Mouse (Mus musculus): Measurements from ENCODE around the gene Inpp5d. TPM values are rescaled to one million over a fixed set of nuclear protein-coding genes. Genes with fewer than 3 reads are reported as not detected.

Inpp5d gene
- total RNA-seq, 2 experiments from 2014 or later, result 3.9 to 7.3 TPM

- no peak for DNase-seq
- intact Hi-C loops (cut with DNase I; ENCODE audit: low total_unique reads), result no loop called here
Observed at GRCm38 (mm10) chr1:87621146-87621857, 1.2 kb downstream of the Inpp5d start.

DNA sequence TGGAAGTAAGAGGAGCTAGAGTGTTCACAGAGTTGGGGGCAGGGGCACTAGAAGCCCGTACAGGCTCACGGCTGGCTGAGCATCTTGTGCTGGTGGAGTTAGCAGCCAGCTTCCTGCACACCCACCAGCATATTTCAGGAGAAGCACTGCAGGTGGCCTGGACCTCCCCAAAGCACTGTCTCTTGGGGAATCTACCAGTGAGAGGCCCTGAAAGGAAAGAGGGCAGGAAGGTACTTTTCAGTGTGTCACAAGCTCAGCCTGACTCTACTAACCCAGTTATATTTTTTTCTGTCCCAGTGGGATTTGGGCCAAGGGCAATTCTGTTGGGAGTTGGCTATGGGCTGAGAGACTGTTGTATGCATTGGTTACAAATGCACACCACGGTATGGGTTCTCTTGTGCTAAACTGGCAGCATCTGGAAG, 1.8 kb downstream of the Inpp5d start:
- intact Hi-C loops (cut with DNase I; ENCODE audit: low total_unique reads), result no loop called here
- DNase-seq, result no peak

DNA sequence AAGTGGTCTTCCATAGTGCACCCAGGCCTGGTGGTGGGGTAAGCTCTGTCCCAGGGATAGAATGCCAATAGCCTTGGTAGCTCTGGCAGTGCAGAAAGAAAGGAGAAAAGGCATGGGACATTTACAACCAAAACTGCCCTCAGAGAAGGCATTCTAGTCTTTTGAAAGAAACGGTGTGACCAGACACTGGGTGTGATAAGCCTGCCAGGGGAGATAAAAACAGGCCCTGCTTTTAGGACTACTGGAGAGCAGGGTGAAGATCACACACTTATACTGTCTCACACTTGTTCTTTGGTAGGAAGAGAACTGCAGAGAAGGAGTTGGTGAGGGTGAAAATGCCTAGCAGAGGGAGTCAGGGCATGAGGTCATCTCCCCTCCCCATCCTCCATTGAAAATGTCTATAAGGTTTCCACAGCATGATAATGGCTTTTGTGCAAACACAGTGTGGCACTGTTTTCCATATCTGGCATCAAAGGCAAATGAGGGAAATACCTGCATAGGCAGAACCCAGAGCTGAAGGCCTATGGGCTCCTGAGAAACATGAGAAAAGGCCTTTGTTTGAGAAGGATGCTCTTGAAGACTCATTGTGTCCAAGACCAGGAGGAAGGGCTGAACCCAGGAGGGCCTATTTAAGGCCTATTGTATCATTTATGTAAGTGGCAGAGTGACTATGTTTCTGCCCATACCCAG, 4.0 kb downstream of the Inpp5d start:
- intact Hi-C loops (cut with DNase I; ENCODE audit: low total_unique reads), result no loop called here
- no peak for DNase-seq

GRCm38 (mm10) chr1:87624826-87625225, 4.7 kb downstream of the Inpp5d start:
- intact Hi-C loops (cut with DNase I; ENCODE audit: low total_unique reads), result no loop called here

GRCm38 (mm10) chr1:87625254-87626025, 5.3 kb downstream of the Inpp5d start:
- no peak for DNase-seq
- intact Hi-C loops (cut with DNase I; ENCODE audit: low total_unique reads), result no loop called here

More at GRCm38 (mm10) chr1:87624826-87625225, 4.7 kb downstream of the Inpp5d start:
- DNase-seq, result no peak

DNA sequence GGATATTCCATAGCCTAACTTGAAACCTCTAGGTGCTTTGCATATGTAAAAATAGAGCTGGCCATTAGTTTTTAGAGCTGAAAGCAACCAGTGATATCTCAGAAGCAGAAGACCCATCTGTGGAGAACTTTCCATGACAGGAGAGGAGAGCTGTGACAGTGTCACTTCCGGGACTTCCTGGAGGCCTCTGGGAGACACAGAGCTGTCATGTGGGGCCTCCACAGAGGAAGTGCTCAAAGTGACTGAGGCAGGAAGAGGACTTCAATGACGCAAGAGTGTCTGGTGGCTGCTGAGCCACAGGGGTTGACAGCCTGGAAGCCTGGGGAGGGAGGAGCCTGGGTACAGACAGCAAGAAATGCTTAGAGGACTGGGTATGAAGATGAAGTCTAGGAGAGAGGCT, 6.2 kb downstream of the Inpp5d start:
- no peak for DNase-seq
- intact Hi-C loops (cut with DNase I; ENCODE audit: low total_unique reads), result no loop called here

DNA sequence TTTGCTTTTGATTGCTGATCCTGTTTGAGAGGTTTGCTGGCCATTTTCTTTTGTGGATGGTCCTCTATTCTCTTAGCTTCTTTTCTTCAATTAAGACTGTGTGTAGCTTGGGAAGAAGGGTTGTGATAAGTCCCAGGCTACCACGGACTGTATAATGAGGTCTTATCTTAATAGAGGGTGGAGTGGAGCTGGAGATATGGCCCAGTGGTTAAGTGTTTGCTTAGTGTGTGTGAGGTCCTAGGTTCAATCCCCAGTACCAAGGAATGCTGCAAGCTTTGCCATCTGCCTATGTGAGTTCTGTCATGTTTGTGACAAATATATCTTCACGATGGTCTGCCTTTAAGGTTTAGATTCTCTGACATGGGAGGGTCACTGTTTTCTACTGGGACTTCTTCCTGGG, 8.0 kb downstream of the Inpp5d start:
- DNase-seq, result no peak
- intact Hi-C loops (cut with DNase I; ENCODE audit: low total_unique reads), result no loop called here

- DNase-seq, result no peak
- intact Hi-C loops (cut with DNase I; ENCODE audit: low total_unique reads), result no loop called here
Observed at GRCm38 (mm10) chr1:87631584-87631983, 11.5 kb downstream of the Inpp5d start.

DNA sequence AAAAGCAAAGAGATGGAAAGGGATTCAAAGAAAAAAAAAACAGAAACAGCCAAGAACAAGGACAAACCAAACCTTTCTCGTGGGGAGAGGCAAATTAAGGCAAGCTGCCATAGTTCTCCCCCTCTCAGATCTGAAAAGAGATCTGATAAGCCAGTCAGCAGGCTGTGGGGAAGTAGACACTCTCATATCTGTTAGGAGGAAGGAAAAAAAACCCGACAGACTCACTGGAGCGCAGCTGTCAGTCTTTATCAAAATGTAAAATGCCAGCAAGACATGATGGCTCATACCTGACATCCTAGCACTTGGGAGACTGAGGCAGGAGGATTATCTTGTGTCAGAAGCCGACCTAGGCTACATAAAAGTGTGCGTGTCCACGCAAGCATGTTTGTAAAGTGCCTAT, 12.1 kb downstream of the Inpp5d start:
- intact Hi-C loops (cut with DNase I; ENCODE audit: low total_unique reads), result no loop called here
- no peak for DNase-seq

DNA sequence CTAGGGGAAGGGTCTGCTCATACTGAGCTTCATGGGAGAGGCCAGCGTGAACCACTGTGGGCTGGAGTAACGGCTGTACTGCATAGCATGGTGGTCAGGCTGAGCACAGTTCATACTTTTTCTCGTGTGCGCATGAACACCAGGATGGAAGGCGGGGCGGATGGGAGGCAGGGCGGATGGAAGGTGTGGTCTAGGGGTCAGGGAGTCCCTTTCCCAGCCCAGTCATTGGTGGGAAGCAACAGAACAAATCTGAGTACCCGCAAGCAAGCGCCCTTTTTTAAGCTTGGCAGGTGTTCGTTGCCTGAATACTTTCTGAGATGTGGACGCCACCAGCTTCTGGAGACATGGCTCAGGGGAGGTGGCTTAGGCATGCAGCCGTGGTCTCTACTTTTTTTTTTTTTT, 16.6 kb downstream of the Inpp5d start:
- no peak for DNase-seq
- intact Hi-C loops (cut with DNase I; ENCODE audit: low total_unique reads), result no loop called here

DNA sequence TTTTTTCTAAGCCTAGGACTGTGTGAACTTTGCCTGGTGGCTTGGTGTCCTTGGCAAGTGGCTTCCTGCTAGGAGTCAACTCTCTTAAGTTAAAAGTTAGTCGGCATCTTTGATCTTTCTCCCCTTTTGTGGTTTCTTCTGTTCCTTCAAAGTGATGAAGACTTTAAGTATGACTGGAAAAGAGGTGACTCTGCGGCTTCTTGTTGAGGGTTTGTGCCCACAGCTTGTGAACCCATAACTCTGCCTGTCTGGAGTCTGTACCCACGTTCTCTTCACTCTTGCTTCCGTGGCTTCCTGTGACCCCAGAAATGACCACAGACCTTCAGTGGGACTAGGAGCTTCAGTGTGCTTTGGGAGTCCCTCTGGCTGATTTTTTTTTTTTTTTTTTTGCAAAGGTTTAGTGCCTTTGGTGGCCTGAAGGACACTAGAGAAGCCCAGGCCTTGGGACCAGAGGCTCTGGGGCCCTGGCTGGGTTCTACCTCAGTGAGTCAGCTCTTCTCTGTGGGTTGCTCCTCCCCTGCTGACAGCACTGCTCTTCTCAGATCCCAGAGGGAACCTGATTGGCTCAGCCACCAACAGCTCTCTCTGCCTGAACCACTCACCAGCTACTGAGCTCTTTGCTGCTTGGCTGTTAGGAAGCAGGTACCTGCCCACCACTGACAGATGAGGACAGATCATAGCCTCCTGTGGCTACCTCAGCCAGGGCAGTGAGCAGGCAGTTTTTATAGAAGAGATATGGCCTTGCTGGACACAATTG, 17.2 kb downstream of the Inpp5d start:
- no peak for DNase-seq
- intact Hi-C loops (cut with DNase I; ENCODE audit: low total_unique reads), result no loop called here

- intact Hi-C loops (cut with DNase I; ENCODE audit: low total_unique reads), result no loop called here
- no peak for DNase-seq
Observed at GRCm38 (mm10) chr1:87637878-87638600, 17.9 kb downstream of the Inpp5d start.

DNA sequence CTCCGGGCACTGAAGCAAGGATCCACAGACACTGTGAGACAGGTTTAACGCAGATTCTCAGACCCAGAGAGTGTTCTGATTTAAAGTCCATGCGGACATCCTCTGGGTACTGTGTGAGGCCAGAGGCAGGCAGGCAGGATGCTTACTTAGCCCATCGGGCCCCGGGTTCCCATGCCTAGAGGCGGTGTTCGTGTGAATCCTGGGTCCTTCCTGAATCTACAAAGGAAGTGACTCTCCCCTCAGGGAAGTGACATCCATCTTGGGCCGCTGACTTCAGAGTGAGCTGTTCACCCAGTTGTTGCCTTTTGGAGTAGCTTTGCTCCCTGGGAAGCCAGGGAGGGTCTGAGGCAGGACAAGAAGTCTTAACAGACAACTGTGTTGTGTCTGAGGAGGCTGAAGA, 19.6 kb downstream of the Inpp5d start:
- DNase-seq, result no peak
- intact Hi-C loops (cut with DNase I; ENCODE audit: low total_unique reads), result no loop called here

DNA sequence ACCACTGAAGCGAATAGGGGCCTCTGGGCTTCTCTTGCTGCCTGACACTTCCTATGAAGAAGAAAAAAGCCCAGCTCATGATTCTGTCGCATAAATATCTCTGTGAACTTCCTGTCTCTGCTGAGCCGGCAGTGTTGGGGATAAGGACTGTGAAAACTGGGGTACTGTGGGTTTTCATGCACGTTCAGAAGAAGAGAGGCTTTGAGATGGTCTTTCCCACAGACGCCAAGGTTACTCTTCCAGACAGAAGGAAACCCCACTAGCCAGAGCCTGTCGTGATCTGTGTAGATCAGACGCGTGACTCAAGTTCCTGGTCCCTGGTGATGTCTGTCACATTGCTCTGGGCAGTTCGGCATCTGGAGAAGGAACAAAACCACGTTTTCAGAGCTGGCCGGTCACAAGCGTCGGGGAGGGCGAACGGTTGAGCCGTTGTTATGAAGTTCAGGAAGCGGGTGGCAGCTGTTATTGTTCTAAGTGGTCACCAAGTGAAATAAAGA, 20.1 kb downstream of the Inpp5d start:
- intact Hi-C loops (cut with DNase I; ENCODE audit: low total_unique reads), result no loop called here
- peak; percentile 25 for DNase-seq

- DNase-seq, result no peak
- intact Hi-C loops (cut with DNase I; ENCODE audit: low total_unique reads), result no loop called here
Observed at GRCm38 (mm10) chr1:87643016-87643415, 22.9 kb downstream of the Inpp5d start.

DNA sequence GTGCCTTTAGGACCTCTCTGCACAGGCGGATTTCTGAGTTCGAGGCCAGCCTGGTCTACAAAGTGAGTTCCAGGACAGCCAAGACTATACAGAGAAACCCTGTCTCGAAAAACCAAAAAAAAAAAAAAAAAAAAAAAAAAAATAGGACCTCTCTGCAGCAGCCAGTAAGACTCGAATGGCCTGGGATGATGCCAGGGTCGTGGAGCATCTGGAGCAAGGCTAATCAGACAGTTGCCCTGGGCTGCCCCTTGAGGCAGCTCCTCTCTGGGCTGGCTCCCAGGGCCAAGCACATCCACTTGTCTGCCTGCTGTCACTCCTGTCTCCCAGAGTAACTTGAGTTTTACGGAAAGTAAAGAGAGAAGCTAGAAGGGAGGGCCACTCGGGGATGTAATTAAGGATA, 24.9 kb downstream of the Inpp5d start:
- peak; percentile 59 for DNase-seq
- intact Hi-C loops (cut with DNase I; ENCODE audit: low total_unique reads), result no loop called here

DNA sequence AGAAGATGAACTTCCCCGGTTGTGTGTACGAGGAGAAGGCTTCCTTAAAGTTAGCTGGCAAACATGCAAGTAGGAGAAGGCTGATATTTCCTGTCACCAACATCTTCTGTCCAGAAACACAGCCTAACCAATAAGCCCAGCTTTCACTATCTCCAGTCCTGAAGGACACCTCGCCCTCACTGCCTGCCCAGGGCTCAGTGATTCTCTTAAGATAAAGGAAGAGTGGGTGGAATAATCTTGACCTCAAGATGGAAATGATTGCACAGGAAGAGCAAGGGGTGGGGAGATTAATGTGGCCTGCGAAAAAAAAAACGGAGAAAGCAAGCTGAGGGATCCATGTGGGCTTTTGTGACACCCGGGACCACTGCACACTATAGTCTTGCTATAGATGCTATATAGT, 25.6 kb downstream of the Inpp5d start:
- intact Hi-C loops (cut with DNase I; ENCODE audit: low total_unique reads), result no loop called here
- no peak for DNase-seq

GRCm38 (mm10) chr1:87647820-87648219, 27.7 kb downstream of the Inpp5d start:
- intact Hi-C loops (cut with DNase I; ENCODE audit: low total_unique reads), result no loop called here
- DNase-seq, result no peak

- intact Hi-C loops (cut with DNase I; ENCODE audit: low total_unique reads), result no loop called here
Observed at GRCm38 (mm10) chr1:87648657-87649056, 28.5 kb downstream of the Inpp5d start.

More at GRCm38 (mm10) chr1:87648657-87649056, 28.5 kb downstream of the Inpp5d start:
- no peak for DNase-seq

Measured in gastrocnemius, postnatal 14 days (tissue).